Mouse (Mus musculus) spleen, adult 2 months (tissue): ENCODE data around the gene Lrrc1.

Experiments used
- CTCF ChIP-seq: fragments of 200-500 bp; IDR thresholded peaks from 2 replicates; pipeline ENCODE4 v1.5.1; 2011; ENCODE audit warnings: mild to moderate bottlenecking, inconsistent platforms; ENCODE audit not compliant: insufficient read depth, insufficient read length, insufficient replicate concordance; ENCODE audit errors: extremely low read depth
- POLR2A ChIP-seq: fragments of 200-500 bp; IDR thresholded peaks from 2 replicates; pipeline ENCODE4 v1.6.1; 2011; ENCODE audit warnings: low read depth, low read length, inconsistent platforms

- TF ChIP-seq CTCF, result no peak
- no peak for TF ChIP-seq POLR2A
Measured at GRCm38 (mm10) chr9:77494307-77494706, 50.4 kb downstream of the Lrrc1 start.
